Mouse (Mus musculus) heart, postnatal 25 days (tissue): Measurements from ENCODE around the gene Dip2c. TPM values are rescaled to one million over a fixed set of nuclear protein-coding genes. Genes with fewer than 3 reads are reported as not detected.

Source experiments
- DNase-seq: peaks from one replicate; pipeline ENCODE4 v3.0.0; 2022; ENCODE audit warnings: low spot score
- intact Hi-C: fragments of 180-260 bp; cut with DNase I; formaldehyde crosslinking; loops from one replicate; pipeline ENCODE4 v1.15.1; 2025
- total RNA-seq, 2 experiments: library from RNA; stranded (reverse); gene quantifications; 2 replicates each; pipeline ENCODE4 v1.2.3; 2021

Dip2c gene
- total RNA-seq, 2 experiments from 2014 or later, result 41.8 to 46.0 TPM

GRCm38 (mm10) chr13:9632684-9633083, 356.4 kb downstream of the Dip2c start:
- intact Hi-C loops, result no loop called here
- no peak for DNase-seq

- intact Hi-C loops, result loop anchor here (1.0 kb wide), 1 partner anchor 454 kb away; no protein-coding TSS in a partner anchor
- DNase-seq, result no peak
Measured at GRCm38 (mm10) chr13:9635951-9636350, 359.6 kb downstream of the Dip2c start.

GRCm38 (mm10) chr13:9636505-9636904, 360.2 kb downstream of the Dip2c start:
- intact Hi-C loops, result loop anchor here (1.0 kb wide), 1 partner anchor 454 kb away; no protein-coding TSS in a partner anchor
- DNase-seq, result no peak

GRCm38 (mm10) chr13:9637949-9638348, 361.6 kb downstream of the Dip2c start:
- intact Hi-C loops, result no loop called here
- no peak for DNase-seq

GRCm38 (mm10) chr13:9648716-9649115, 372.4 kb downstream of the Dip2c start:
- no peak for DNase-seq
- intact Hi-C loops, result no loop called here

GRCm38 (mm10) chr13:9649894-9650293, 373.6 kb downstream of the Dip2c start:
- intact Hi-C loops, result no loop called here

GRCm38 (mm10) chr13:9650580-9650979, 374.3 kb downstream of the Dip2c start:
- no peak for DNase-seq
- intact Hi-C loops, result no loop called here

More at GRCm38 (mm10) chr13:9649894-9650293, 373.6 kb downstream of the Dip2c start:
- no peak for DNase-seq

GRCm38 (mm10) chr13:9653018-9653417, 376.7 kb downstream of the Dip2c start:
- no peak for DNase-seq
- intact Hi-C loops, result no loop called here

GRCm38 (mm10) chr13:9656613-9657012, 380.3 kb downstream of the Dip2c start:
- intact Hi-C loops, result no loop called here
- DNase-seq, result no peak

- no peak for DNase-seq
- intact Hi-C loops, result no loop called here
Measured at GRCm38 (mm10) chr13:9660711-9661110, 384.4 kb downstream of the Dip2c start.

GRCm38 (mm10) chr13:9663593-9663992, 387.3 kb downstream of the Dip2c start:
- intact Hi-C loops, result no loop called here
- DNase-seq, result no peak

- no peak for DNase-seq
- intact Hi-C loops, result no loop called here
Measured at GRCm38 (mm10) chr13:9667954-9668496, 391.7 kb downstream of the Dip2c start.

GRCm38 (mm10) chr13:9669246-9669645, 392.9 kb downstream of the Dip2c start:
- DNase-seq, result no peak

GRCm38 (mm10) chr13:9674126-9674525, 397.8 kb downstream of the Dip2c start:
- DNase-seq, result no peak
- intact Hi-C loops, result no loop called here

More at GRCm38 (mm10) chr13:9669246-9669645, 392.9 kb downstream of the Dip2c start:
- intact Hi-C loops, result no loop called here

GRCm38 (mm10) chr13:9681492-9681891, 405.2 kb downstream of the Dip2c start:
- intact Hi-C loops, result no loop called here
- no peak for DNase-seq

GRCm38 (mm10) chr13:9683280-9683679, 407.0 kb downstream of the Dip2c start:
- intact Hi-C loops, result no loop called here
- DNase-seq, result no peak

GRCm38 (mm10) chr13:9684153-9684923, 408.0 kb downstream of the Dip2c start:
- intact Hi-C loops, result no loop called here
- no peak for DNase-seq

GRCm38 (mm10) chr13:9686261-9686660, 409.9 kb downstream of the Dip2c start:
- intact Hi-C loops, result loop anchor here (5.0 kb wide), 1 partner anchor 161 kb away; no protein-coding TSS in a partner anchor
- no peak for DNase-seq

- intact Hi-C loops, result loop anchor here (5.0 kb wide), 1 partner anchor 161 kb away; no protein-coding TSS in a partner anchor
- DNase-seq, result no peak
Measured at GRCm38 (mm10) chr13:9686765-9687164, 410.4 kb downstream of the Dip2c start.

- no peak for DNase-seq
- intact Hi-C loops, result loop anchor here (5.0 kb wide), 1 partner anchor 158 kb away; no protein-coding TSS in a partner anchor
Measured at GRCm38 (mm10) chr13:9689366-9689765, 413.0 kb downstream of the Dip2c start.

- no peak for DNase-seq
- intact Hi-C loops, result no loop called here
Measured at GRCm38 (mm10) chr13:9692876-9693275, 416.5 kb downstream of the Dip2c start.
